Mouse (Mus musculus) heart, embryonic 13.5 days (tissue): ENCODE results near the gene Golga5. TPM values are rescaled to one million over a fixed set of nuclear protein-coding genes. Genes with fewer than 3 reads are reported as not detected.
"Not testable (repeated sequence)": the region's sequence is repeated elsewhere in the genome, so short reads cannot be mapped to it uniquely, and the experiment has no call there.

ENCODE experiments used
- ATAC-seq: fragments of 200-750 bp; cut with Nextera tagmentation; 2 replicates; pipeline ENCODE4 v1.8.0; 2017; ENCODE audit warnings: moderate TSS enrichment; ENCODE audit not compliant: insufficient number of reproducible peaks, low FRiP score, low TSS enrichment; ENCODE audit errors: extremely low read depth
- H3K27ac ChIP-seq: fragments of 300-500 bp; sonication (generic); replicated peaks from 2 replicates; pipeline ENCODE4 v1.5.1; 2015; ENCODE audit warnings: moderate library complexity, mild to moderate bottlenecking, inconsistent platforms
- H3K27me3 ChIP-seq: fragments of 300-500 bp; sonication (generic); replicated peaks from 2 replicates; pipeline ENCODE4 v1.6.1; 2015; ENCODE audit warnings: mild to moderate bottlenecking, inconsistent platforms
- H3K36me3 ChIP-seq: fragments of 300-500 bp; sonication (generic); 2 replicates; pipeline ENCODE4 v1.6.1; 2015; ENCODE audit warnings: mild to moderate bottlenecking, inconsistent platforms
- H3K4me1 ChIP-seq: fragments of 300-500 bp; sonication (generic); 2 replicates; pipeline ENCODE4 v1.6.1; 2015; ENCODE audit warnings: inconsistent platforms
- H3K4me2 ChIP-seq: fragments of 300-500 bp; sonication (generic); 2 replicates; pipeline ENCODE4 v1.6.1; 2015; ENCODE audit warnings: inconsistent platforms, mild to moderate bottlenecking, moderate library complexity
- H3K4me3 ChIP-seq: fragments of 300-500 bp; sonication (generic); 2 replicates; pipeline ENCODE4 v1.5.1; 2015; ENCODE audit warnings: moderate library complexity, mild to moderate bottlenecking, inconsistent platforms
- H3K9ac ChIP-seq: fragments of 300-500 bp; sonication (generic); 2 replicates; pipeline ENCODE4 v1.6.1; 2015; ENCODE audit warnings: inconsistent platforms, mild to moderate bottlenecking, moderate library complexity
- H3K9me3 ChIP-seq: fragments of 300-500 bp; sonication (generic); 2 replicates; pipeline ENCODE4 v1.6.1; 2016; ENCODE audit warnings: inconsistent platforms
- WGBS: fragments of 180-500 bp; shearing (Covaris S2); methylation state at CpG from one replicate; pipeline ENCODE4 v1.1.7; 2015; ENCODE audit warnings: mixed read lengths; 5-methylcytosine and 5-hydroxymethylcytosine counted together
- polyA plus RNA-seq: library from polyadenylated mRNA; unstranded; fragments of >200 nt; fragmentation: Nextera tagmentation; extraction: Ambion mirVana; gene quantifications from 2 replicates; pipeline ENCODE4 v1.2.1, GENCODE M21; 2015

Golga5 gene
- polyA plus RNA-seq, 1 experiment from 2014 or later, result 22.8 TPM

- Histone ChIP-seq H3K4me2 (no peak overlapping the region), H3K9ac (no peak overlapping the region), H3K27ac (no peak overlapping the region), H3K4me3 (no peak overlapping the region), H3K4me1 (no peaks in the 10 kb centered on the region), H3K9me3 (no peaks in the 10 kb centered on the region), H3K27me3 (no peaks in the 10 kb centered on the region), H3K36me3 (peaks cover 94% of the 10 kb centered on the region)
- no peak for ATAC-seq
- WGBS, result 84% methylated on average over 5 of the region's 5 CpGs
Measured at GRCm38 (mm10) chr12:102491911-102492310, 23.0 kb downstream of the Golga5 start.

- H3K9ac ChIP-seq, H3K9me3 ChIP-seq, H3K27ac ChIP-seq, H3K4me1 ChIP-seq, ATAC-seq, H3K4me3 ChIP-seq, H3K4me2 ChIP-seq, H3K27me3 ChIP-seq: not testable (repeated sequence)
- peaks cover 86% of the 10 kb centered on the region for H3K36me3 ChIP-seq
- 73% methylated on average over 6 of the region's 6 CpGs for WGBS
Measured at GRCm38 (mm10) chr12:102495754-102496153, 26.8 kb downstream of the Golga5 start.

GRCm38 (mm10) chr12:102497905-102498304 lies 29.0 kb downstream of the Golga5 start:
- no peak overlapping the region for H3K9ac ChIP-seq
- H3K27ac ChIP-seq, result peak overlapping the region; percentile 56; the same call in 1 of the 2 replicates
- H3K4me3 ChIP-seq, result no peak overlapping the region
- H3K9me3 ChIP-seq, result no peaks in the 10 kb centered on the region
- WGBS, result 74% methylated on average over 2 of the region's 2 CpGs
- H3K36me3 ChIP-seq, result peaks cover 65% of the 10 kb centered on the region
- peaks cover 6% of the 10 kb centered on the region for H3K4me1 ChIP-seq
- H3K4me2 ChIP-seq, result no peak overlapping the region
- H3K27me3 ChIP-seq, result no peaks in the 10 kb centered on the region
- ATAC-seq, result no peak

DNA sequence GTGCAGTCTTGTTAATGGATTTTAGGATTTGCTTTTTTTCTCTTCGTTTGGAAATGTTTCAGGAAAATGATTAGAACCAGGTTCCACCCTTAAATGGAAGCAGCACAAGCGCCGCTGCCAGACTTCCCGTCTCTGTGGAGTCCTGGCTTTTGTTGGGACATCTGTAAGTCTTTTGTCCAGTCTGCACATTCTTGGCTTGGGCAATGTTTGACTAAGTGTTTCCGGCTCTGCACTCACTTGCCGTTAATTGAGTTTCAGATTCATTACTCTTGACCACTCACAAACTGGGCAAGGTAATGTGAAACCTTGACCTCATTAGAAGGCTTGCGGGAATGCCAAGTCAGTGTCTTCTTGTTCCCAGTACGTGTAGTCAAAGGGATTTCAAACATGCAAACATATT lies 29.8 kb downstream of the Golga5 start:
- H3K9ac ChIP-seq, result no peak overlapping the region
- H3K4me2 ChIP-seq, result peak overlapping the region; percentile 9; the same call in 1 of the 2 replicates
- 63% methylated on average over 8 of the region's 8 CpGs for WGBS
- H3K36me3 ChIP-seq, result peaks cover 57% of the 10 kb centered on the region
- H3K27me3 ChIP-seq, result no peaks in the 10 kb centered on the region
- peaks cover 6% of the 10 kb centered on the region for H3K4me1 ChIP-seq
- no peak for ATAC-seq
- H3K27ac ChIP-seq, result peak overlapping the region; percentile 56
- no peaks in the 10 kb centered on the region for H3K9me3 ChIP-seq
- no peak overlapping the region for H3K4me3 ChIP-seq

GRCm38 (mm10) chr12:102499210-102499609 lies 30.3 kb downstream of the Golga5 start:
- peaks cover 6% of the 10 kb centered on the region for H3K4me1 ChIP-seq
- no peaks in the 10 kb centered on the region for H3K27me3 ChIP-seq
- H3K27ac ChIP-seq, result peak overlapping the region; percentile 54
- no peaks in the 10 kb centered on the region for H3K9me3 ChIP-seq
- H3K9ac ChIP-seq, result no peak overlapping the region
- no peak overlapping the region for H3K4me3 ChIP-seq
- ATAC-seq, result no peak
- H3K4me2 ChIP-seq, result no peak overlapping the region
- peaks cover 53% of the 10 kb centered on the region for H3K36me3 ChIP-seq
- 82% methylated on average over 5 of the region's 5 CpGs for WGBS

DNA sequence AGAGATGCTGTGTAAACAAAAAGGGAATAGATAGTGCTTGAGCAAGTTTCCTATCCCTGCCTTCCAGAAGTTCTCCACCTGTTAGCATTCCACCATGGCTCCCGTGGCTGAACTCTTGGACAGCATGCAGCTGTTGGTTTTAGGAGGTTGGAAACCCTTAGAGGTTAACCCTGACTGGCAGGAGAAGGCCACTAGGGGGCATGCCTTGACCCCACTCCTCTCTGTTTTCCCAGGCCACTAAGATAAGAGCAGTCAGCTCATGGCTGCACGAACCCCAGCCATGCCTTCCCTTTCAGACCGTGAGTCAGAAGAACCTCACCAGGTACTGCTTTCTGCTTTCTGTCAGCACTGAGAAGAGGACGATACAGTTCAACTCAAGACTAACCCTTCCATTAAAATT lies 30.8 kb downstream of the Golga5 start:
- peak overlapping the region; percentile 54; the same call in 1 of the 2 replicates for H3K27ac ChIP-seq
- WGBS, result 38% methylated on average over 4 of the region's 4 CpGs
- H3K4me1 ChIP-seq, result peaks cover 6% of the 10 kb centered on the region

GRCm38 (mm10) chr12:102501038-102501437 lies 32.1 kb downstream of the Golga5 start:
- H3K36me3 ChIP-seq, result peaks cover 38% of the 10 kb centered on the region
- H3K27me3 ChIP-seq, result no peaks in the 10 kb centered on the region
- no peak overlapping the region for H3K4me3 ChIP-seq
- no peak overlapping the region for H3K9ac ChIP-seq
- ATAC-seq, result no peak
- no peak overlapping the region for H3K27ac ChIP-seq
- no peaks in the 10 kb centered on the region for H3K9me3 ChIP-seq
- no peak overlapping the region for H3K4me2 ChIP-seq
- WGBS, result 77% methylated on average over 2 of the region's 2 CpGs
- peaks cover 6% of the 10 kb centered on the region for H3K4me1 ChIP-seq

More for the DNA sequence above, 30.8 kb downstream of the Golga5 start:
- Histone ChIP-seq H3K9ac (no peak overlapping the region), H3K27me3 (no peaks in the 10 kb centered on the region), H3K9me3 (no peaks in the 10 kb centered on the region), H3K36me3 (peaks cover 49% of the 10 kb centered on the region), H3K4me3 (no peak overlapping the region), H3K4me2 (no peak overlapping the region)
- ATAC-seq, result no peak

- H3K27me3 ChIP-seq, result no peaks in the 10 kb centered on the region
- H3K36me3 ChIP-seq, result peaks cover 28% of the 10 kb centered on the region
- no peak overlapping the region for H3K4me2 ChIP-seq
- peaks cover 6% of the 10 kb centered on the region for H3K4me1 ChIP-seq
- no peak overlapping the region for H3K27ac ChIP-seq
- no peak for ATAC-seq
- H3K9me3 ChIP-seq, result no peaks in the 10 kb centered on the region
- H3K9ac ChIP-seq, result no peak overlapping the region
- WGBS, result 57% methylated on average over 8 of the region's 8 CpGs
- H3K4me3 ChIP-seq, result no peak overlapping the region
Measured at GRCm38 (mm10) chr12:102501848-102502595, 33.1 kb downstream of the Golga5 start.

- Histone ChIP-seq H3K4me2 (no peak overlapping the region), H3K4me1 (peaks cover 3% of the 10 kb centered on the region; the same call in 1 of the 2 replicates), H3K27me3 (no peaks in the 10 kb centered on the region), H3K9me3 (no peaks in the 10 kb centered on the region), H3K27ac (no peak overlapping the region), H3K36me3 (no peaks in the 10 kb centered on the region), H3K9ac (no peak overlapping the region), H3K4me3 (no peak overlapping the region)
- no peak for ATAC-seq
- WGBS, result 49% methylated on average over 9 of the region's 9 CpGs
Measured at GRCm38 (mm10) chr12:102505131-102505713, 36.3 kb downstream of the Golga5 start.

DNA sequence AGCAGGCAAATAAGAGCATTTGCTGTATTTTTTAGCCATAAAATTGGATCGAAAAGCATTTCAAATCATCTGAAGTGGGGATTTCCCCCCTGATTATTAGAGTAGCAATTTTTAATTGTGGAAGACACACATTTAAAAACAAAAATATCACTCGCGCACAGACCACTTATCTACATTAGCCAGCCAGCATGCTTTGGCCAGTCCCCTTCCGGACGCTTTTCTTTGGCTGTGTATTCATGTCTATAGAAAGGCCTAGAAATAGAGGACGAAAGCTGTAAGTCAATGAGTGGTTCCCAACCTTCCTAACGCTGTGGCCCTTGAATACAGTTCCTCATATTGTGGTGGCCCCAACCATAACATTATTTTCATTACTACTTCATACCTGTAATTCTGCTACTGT lies 37.0 kb downstream of the Golga5 start:
- no peak overlapping the region for H3K4me3 ChIP-seq
- 76% methylated on average over 7 of the region's 7 CpGs for WGBS

GRCm38 (mm10) chr12:102511363-102511762 lies 42.4 kb downstream of the Golga5 start:
- Histone ChIP-seq H3K27ac (no peak overlapping the region), H3K9ac (no peak overlapping the region), H3K36me3 (no peaks in the 10 kb centered on the region), H3K4me1 (no peaks in the 10 kb centered on the region), H3K4me2 (no peak overlapping the region), H3K27me3 (0 out of 2 replicates have a peak, but pooled peaks cover 3% of the 10 kb centered on the region), H3K9me3 (no peaks in the 10 kb centered on the region), H3K4me3 (no peak overlapping the region)
- whole genome bisulfite sequencing, result 69% methylated on average over 3 of the region's 3 CpGs
- ATAC-seq, result no peak

More for the DNA sequence above, 37.0 kb downstream of the Golga5 start:
- Histone ChIP-seq H3K9me3 (no peaks in the 10 kb centered on the region), H3K4me2 (no peak overlapping the region), H3K36me3 (no peaks in the 10 kb centered on the region), H3K9ac (no peak overlapping the region), H3K27me3 (0 out of 2 replicates have a peak, but pooled peaks cover 3% of the 10 kb centered on the region), H3K27ac (no peak overlapping the region), H3K4me1 (peaks cover 3% of the 10 kb centered on the region; the same call in 1 of the 2 replicates)
- ATAC-seq, result no peak
